Mouse (Mus musculus) intestine, embryonic 16.5 days (tissue): ENCODE data around the gene Gm4513. TPM values are rescaled to one million over a fixed set of nuclear protein-coding genes. Genes with fewer than 3 reads are reported as not detected.
"Not testable (repeated sequence)": the region's sequence is repeated elsewhere in the genome, so short reads cannot be mapped to it uniquely, and the experiment has no call there.

ENCODE experiments used
- ATAC-seq: fragments of 200-750 bp; cut with Nextera tagmentation; 2 replicates; pipeline ENCODE4 v1.8.0; 2017; ENCODE audit warnings: moderate TSS enrichment, moderate library complexity
- H3K27ac ChIP-seq: fragments of 300-500 bp; sonication (generic); 2 replicates; pipeline ENCODE4 v1.5.1; 2014; ENCODE audit warnings: mild to moderate bottlenecking, low read length
- H3K27me3 ChIP-seq: fragments of 300-500 bp; sonication (generic); replicated peaks from 2 replicates; pipeline ENCODE4 v1.6.1; 2014; ENCODE audit warnings: low read length, control low read depth, mixed read lengths; ENCODE audit not compliant: control insufficient read depth, insufficient read depth
- H3K36me3 ChIP-seq: fragments of 300-500 bp; sonication (generic); 2 replicates; pipeline ENCODE4 v1.6.1; 2014; ENCODE audit warnings: low read length, control low read depth; ENCODE audit not compliant: control insufficient read depth, insufficient read depth
- H3K4me1 ChIP-seq: fragments of 300-500 bp; sonication (generic); 2 replicates; pipeline ENCODE4 v1.6.1; 2014; ENCODE audit warnings: low read length, control low read depth, mixed read lengths; ENCODE audit not compliant: control insufficient read depth, insufficient read depth
- H3K4me2 ChIP-seq: fragments of 300-500 bp; sonication (generic); 2 replicates; pipeline ENCODE4 v1.6.1; 2014; ENCODE audit warnings: low read depth, low read length, control low read depth
- H3K4me3 ChIP-seq: fragments of 300-500 bp; sonication (generic); 2 replicates; pipeline ENCODE4 v1.5.1; 2014; ENCODE audit warnings: mild to moderate bottlenecking, low read length
- H3K9ac ChIP-seq: fragments of 300-500 bp; sonication (generic); 2 replicates; pipeline ENCODE4 v1.6.1; 2014; ENCODE audit warnings: low read depth, low read length
- H3K9me3 ChIP-seq: fragments of 300-500 bp; sonication (generic); 2 replicates; pipeline ENCODE4 v1.6.1; 2016; ENCODE audit warnings: low read length, control low read depth; ENCODE audit not compliant: control insufficient read depth
- WGBS: fragments of 180-500 bp; shearing (Covaris S2); extraction: QIAGEN DNeasy Blood & Tissue Kit; methylation state at CpG from one replicate; pipeline ENCODE4 v1.1.7; 2014; 5-methylcytosine and 5-hydroxymethylcytosine counted together
- polyA plus RNA-seq: library from polyadenylated mRNA; unstranded; fragments of >200 nt; fragmentation: Nextera tagmentation; extraction: Ambion mirVana; gene quantifications from 2 replicates; pipeline ENCODE4 v1.2.1, GENCODE M21; 2015

Gene Gm4513
- polyA plus RNA-seq = not detected in 2 replicates

DNA sequence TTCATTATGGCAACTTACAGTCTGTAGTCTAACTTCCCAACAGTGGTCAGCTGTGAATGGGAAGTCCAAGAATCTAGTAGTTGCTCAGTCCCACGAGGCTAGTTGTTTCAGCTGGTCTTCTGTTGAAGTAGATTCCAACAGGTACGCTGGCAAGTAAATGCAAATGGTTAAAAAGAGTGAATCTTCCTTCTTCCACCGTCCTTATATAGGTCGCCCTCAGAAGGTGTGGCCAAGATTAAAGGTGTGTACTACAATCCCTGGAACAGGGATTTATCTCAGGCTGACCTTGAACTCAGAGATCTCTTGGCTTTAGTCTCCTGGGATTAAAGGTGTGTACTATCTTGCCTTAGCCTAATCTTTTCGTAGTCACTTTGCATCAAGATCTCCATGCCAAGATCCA lies at the start of gene Gm4513:
Gene Gm4513, minus strand, starts transcription at position 101 of the 400 bp plus-strand sequence.
- 83% methylated on average over 3 of the region's 5 CpGs for whole genome bisulfite sequencing
- not testable (repeated sequence) for H3K27ac ChIP-seq, ATAC-seq, H3K4me3 ChIP-seq, H3K9ac ChIP-seq, H3K36me3 ChIP-seq, H3K27me3 ChIP-seq, H3K9me3 ChIP-seq, H3K4me2 ChIP-seq, H3K4me1 ChIP-seq

DNA sequence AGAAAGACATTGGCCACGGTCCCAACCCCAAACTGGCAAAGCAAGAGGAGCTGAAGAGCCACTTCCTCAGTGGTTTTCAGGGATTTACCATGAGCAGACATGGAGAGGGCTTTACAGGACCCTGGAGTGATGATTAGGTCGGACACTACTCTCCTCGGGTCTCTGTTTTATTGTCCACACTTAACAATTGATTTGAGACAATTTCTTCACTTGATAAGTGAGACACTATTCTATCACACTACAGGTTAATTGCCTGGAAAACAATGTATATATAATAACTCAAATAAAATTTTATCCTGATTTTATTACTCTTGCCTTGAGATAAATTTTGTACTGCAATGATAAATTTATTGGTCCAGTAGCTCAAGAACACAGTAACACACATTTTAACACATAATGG lies 22.7 kb downstream of the Gm4513 start, which contains the start of gene Gm4141:
Gene Gm4141, minus strand, starts transcription at position 101 of the 400 bp plus-strand sequence.
- not testable (repeated sequence) for H3K4me3 ChIP-seq, H3K9me3 ChIP-seq, H3K4me1 ChIP-seq, H3K27ac ChIP-seq, H3K36me3 ChIP-seq, H3K27me3 ChIP-seq, H3K9ac ChIP-seq, ATAC-seq, H3K4me2 ChIP-seq
- no CpG with 5 or more reads among the region's 3 CpGs for WGBS

- not testable (repeated sequence) for H3K27me3 ChIP-seq, ATAC-seq, H3K4me3 ChIP-seq, H3K4me1 ChIP-seq, H3K27ac ChIP-seq, H3K36me3 ChIP-seq, H3K9me3 ChIP-seq, H3K9ac ChIP-seq, H3K4me2 ChIP-seq
- no CpG with 5 or more reads among the region's 1 CpGs for WGBS
Measured at GRCm38 (mm10) chr7:20545657-20546056, 53.2 kb downstream of the Gm4513 start, which contains the start of gene Gm5726. TSS of gene Gm5726 (minus strand) at chr7:20545757.

Other genes with a start within 250 kb of the Gm4513 start
- not detected in 2 replicates for gene Gm5728, start 223.6 kb downstream of the Gm4513 start, polyA plus RNA-seq
- gene Vmn1r100, start 181.1 kb downstream of the Gm4513 start, polyA plus RNA-seq = not detected in 2 replicates
- not detected in 2 replicates for gene Vmn1r101, start 156.4 kb downstream of the Gm4513 start, polyA plus RNA-seq
- gene Gm10670, start 124.1 kb downstream of the Gm4513 start, polyA plus RNA-seq = not detected in 2 replicates
- gene Vmn1r103, start 88.5 kb downstream of the Gm4513 start, polyA plus RNA-seq = not detected in 2 replicates
- gene Vmn1r104, start 65.2 kb downstream of the Gm4513 start, polyA plus RNA-seq = not detected in 2 replicates
- not detected in 2 replicates for gene Gm5726, start 53.3 kb downstream of the Gm4513 start, polyA plus RNA-seq
- not detected in 2 replicates for gene Gm4141, start 22.8 kb downstream of the Gm4513 start, polyA plus RNA-seq
- gene Vmn1r107, start 69.9 kb upstream of the Gm4513 start, polyA plus RNA-seq = not detected in 2 replicates
- not detected in 2 replicates for gene Vmn1r111, start 104.2 kb upstream of the Gm4513 start, polyA plus RNA-seq
- not detected in 2 replicates for gene Gm10668, start 131.6 kb upstream of the Gm4513 start, polyA plus RNA-seq
- gene Vmn1r112, start 172.2 kb upstream of the Gm4513 start, polyA plus RNA-seq = not detected in 2 replicates
- not detected in 2 replicates for gene Vmn1r113, start 188.3 kb upstream of the Gm4513 start, polyA plus RNA-seq
- gene Vmn1r114, start 213.2 kb upstream of the Gm4513 start, polyA plus RNA-seq = not detected in 2 replicates
- gene Vmn1r115, start 246.0 kb upstream of the Gm4513 start, polyA plus RNA-seq = not detected in 2 replicates